Mouse (Mus musculus): ENCODE results near the gene Mmd2. TPM values are rescaled to one million over a fixed set of nuclear protein-coding genes. Genes with fewer than 3 reads are reported as not detected.

Gene Mmd2
- polyA plus RNA-seq, 1 experiment, result not detected

GRCm38 (mm10) chr5:142549441-142549840, 59.2 kb downstream of the Mmd2 start:
- no peak overlapping the region for H3K9ac ChIP-seq (ENCODE audit: low read depth, poor library complexity, severe bottlenecking)
- no peak overlapping the region for H3K27ac ChIP-seq (ENCODE audit: insufficient read depth, low read length)

GRCm38 (mm10) chr5:142547066-142547465, 61.5 kb downstream of the Mmd2 start:
- Histone ChIP-seq H3K27ac (ENCODE audit: insufficient read depth, low read length) (peak overlapping the region; percentile 95), H3K4me1 (ENCODE audit: control insufficient read depth, insufficient read depth, low read length) (peaks cover 15% of the 10 kb centered on the region), H3K9me3 (replicated peaks; ENCODE audit: control insufficient read depth, insufficient read depth, low read length, poor library complexity, severe bottlenecking) (no peaks in the 10 kb centered on the region), H3K9ac (ENCODE audit: low read depth, poor library complexity, severe bottlenecking) (no peak overlapping the region), H3K4me3 (ENCODE audit: low read depth, low read length) (no peak overlapping the region), H3K27me3 (ENCODE audit: control insufficient read depth, insufficient read depth, low read length, poor library complexity, severe bottlenecking) (no peaks in the 10 kb centered on the region), H3K36me3 (ENCODE audit: control insufficient read depth, insufficient read depth, low read length, poor library complexity, severe bottlenecking) (no peaks in the 10 kb centered on the region)
- no peak for TF ChIP-seq POLR2A (IDR thresholded peaks at IDR 0.05; ENCODE audit: insufficient read depth, low read length)

More at GRCm38 (mm10) chr5:142549441-142549840, 59.2 kb downstream of the Mmd2 start:
- Histone ChIP-seq H3K36me3 (ENCODE audit: control insufficient read depth, insufficient read depth, low read length, poor library complexity, severe bottlenecking) (no peaks in the 10 kb centered on the region), H3K4me1 (ENCODE audit: control insufficient read depth, insufficient read depth, low read length) (peaks cover 15% of the 10 kb centered on the region), H3K9me3 (replicated peaks; ENCODE audit: control insufficient read depth, insufficient read depth, low read length, poor library complexity, severe bottlenecking) (no peaks in the 10 kb centered on the region), H3K4me3 (ENCODE audit: low read depth, low read length) (no peak overlapping the region), H3K27me3 (ENCODE audit: control insufficient read depth, insufficient read depth, low read length, poor library complexity, severe bottlenecking) (no peaks in the 10 kb centered on the region)
- TF ChIP-seq POLR2A (IDR thresholded peaks at IDR 0.05; ENCODE audit: insufficient read depth, low read length) (no peak), EP300 (IDR thresholded peaks at IDR 0.05; ENCODE audit: insufficient read depth, low read depth, low read length) (no peak), CTCF (IDR thresholded peaks at IDR 0.05; ENCODE audit: low read depth, low read length) (no peak)

- H3K27ac ChIP-seq (ENCODE audit: insufficient read depth, low read length), result peak overlapping the region; percentile 95
- H3K36me3 ChIP-seq (ENCODE audit: control insufficient read depth, insufficient read depth, low read length, poor library complexity, severe bottlenecking), result no peaks in the 10 kb centered on the region
- TF ChIP-seq POLR2A (IDR thresholded peaks at IDR 0.05; ENCODE audit: insufficient read depth, low read length), result no peak
- TF ChIP-seq EP300 (IDR thresholded peaks at IDR 0.05; ENCODE audit: insufficient read depth, low read depth, low read length), result peak; percentile 99
- no peak for TF ChIP-seq CTCF (IDR thresholded peaks at IDR 0.05; ENCODE audit: low read depth, low read length)
- no peak overlapping the region for H3K4me3 ChIP-seq (ENCODE audit: low read depth, low read length)
- no peaks in the 10 kb centered on the region for H3K9me3 ChIP-seq (replicated peaks; ENCODE audit: control insufficient read depth, insufficient read depth, low read length, poor library complexity, severe bottlenecking)
- no peak overlapping the region for H3K9ac ChIP-seq (ENCODE audit: low read depth, poor library complexity, severe bottlenecking)
- peaks cover 15% of the 10 kb centered on the region for H3K4me1 ChIP-seq (ENCODE audit: control insufficient read depth, insufficient read depth, low read length)
- no peaks in the 10 kb centered on the region for H3K27me3 ChIP-seq (ENCODE audit: control insufficient read depth, insufficient read depth, low read length, poor library complexity, severe bottlenecking)
These were observed 62.3 kb downstream of the Mmd2 start for GRCm38 (mm10) chr5:142546344-142546743.

GRCm38 (mm10) chr5:142545014-142545795, 63.4 kb downstream of the Mmd2 start:
- Histone ChIP-seq H3K27ac (ENCODE audit: insufficient read depth, low read length) (peak overlapping the region; percentile 95), H3K27me3 (ENCODE audit: control insufficient read depth, insufficient read depth, low read length, poor library complexity, severe bottlenecking) (no peaks in the 10 kb centered on the region)

GRCm38 (mm10) chr5:142537286-142537685, 71.3 kb downstream of the Mmd2 start:
- H3K4me3 ChIP-seq (ENCODE audit: low read depth, low read length), result no peak overlapping the region

More at GRCm38 (mm10) chr5:142545014-142545795, 63.4 kb downstream of the Mmd2 start:
- Histone ChIP-seq H3K4me3 (ENCODE audit: low read depth, low read length) (no peak overlapping the region), H3K4me1 (ENCODE audit: control insufficient read depth, insufficient read depth, low read length) (peaks cover 15% of the 10 kb centered on the region), H3K9me3 (replicated peaks; ENCODE audit: control insufficient read depth, insufficient read depth, low read length, poor library complexity, severe bottlenecking) (no peaks in the 10 kb centered on the region), H3K36me3 (ENCODE audit: control insufficient read depth, insufficient read depth, low read length, poor library complexity, severe bottlenecking) (no peaks in the 10 kb centered on the region), H3K9ac (ENCODE audit: low read depth, poor library complexity, severe bottlenecking) (no peak overlapping the region)
- TF ChIP-seq CTCF (IDR thresholded peaks at IDR 0.05; ENCODE audit: low read depth, low read length) (no peak), EP300 (IDR thresholded peaks at IDR 0.05; ENCODE audit: insufficient read depth, low read depth, low read length) (peak; percentile 52; the same call in 1 of the 2 replicates), POLR2A (IDR thresholded peaks at IDR 0.05; ENCODE audit: insufficient read depth, low read length) (no peak)

DNA sequence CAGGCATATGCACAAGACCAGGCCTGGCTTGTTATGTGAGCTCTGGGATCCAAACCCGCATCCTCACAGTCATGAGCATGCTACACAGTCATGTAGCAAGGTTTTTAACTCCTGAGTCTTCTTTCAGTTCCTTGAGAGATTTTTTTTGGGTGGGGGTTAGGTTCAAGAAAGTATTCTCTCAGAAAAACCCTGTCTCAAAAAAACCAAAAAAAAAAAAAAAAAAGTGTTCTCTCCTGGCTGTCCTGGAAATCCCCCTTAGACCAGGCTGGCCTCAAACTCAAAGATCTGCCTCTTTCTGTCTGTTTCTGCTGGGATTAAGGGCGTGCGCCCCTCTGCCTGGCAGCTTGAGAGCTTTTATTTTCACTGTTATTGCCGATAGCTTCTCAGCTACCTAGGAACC, 73.2 kb downstream of the Mmd2 start:
- H3K4me3 ChIP-seq (ENCODE audit: low read depth, low read length), result no peak overlapping the region
- H3K27ac ChIP-seq (ENCODE audit: insufficient read depth, low read length), result no peak overlapping the region
- no peaks in the 10 kb centered on the region for H3K27me3 ChIP-seq (ENCODE audit: control insufficient read depth, insufficient read depth, low read length, poor library complexity, severe bottlenecking)
- no peaks in the 10 kb centered on the region for H3K4me1 ChIP-seq (ENCODE audit: control insufficient read depth, insufficient read depth, low read length)
- no peaks in the 10 kb centered on the region for H3K9me3 ChIP-seq (replicated peaks; ENCODE audit: control insufficient read depth, insufficient read depth, low read length, poor library complexity, severe bottlenecking)
- TF ChIP-seq EP300 (IDR thresholded peaks at IDR 0.05; ENCODE audit: insufficient read depth, low read depth, low read length), result no peak
- no peak for TF ChIP-seq CTCF (IDR thresholded peaks at IDR 0.05; ENCODE audit: low read depth, low read length)
- TF ChIP-seq POLR2A (IDR thresholded peaks at IDR 0.05; ENCODE audit: insufficient read depth, low read length), result no peak
- no peak overlapping the region for H3K9ac ChIP-seq (ENCODE audit: low read depth, poor library complexity, severe bottlenecking)
- H3K36me3 ChIP-seq (ENCODE audit: control insufficient read depth, insufficient read depth, low read length, poor library complexity, severe bottlenecking), result no peaks in the 10 kb centered on the region

More at GRCm38 (mm10) chr5:142537286-142537685, 71.3 kb downstream of the Mmd2 start:
- Histone ChIP-seq H3K27ac (ENCODE audit: insufficient read depth, low read length) (no peak overlapping the region), H3K9ac (ENCODE audit: low read depth, poor library complexity, severe bottlenecking) (no peak overlapping the region), H3K27me3 (ENCODE audit: control insufficient read depth, insufficient read depth, low read length, poor library complexity, severe bottlenecking) (no peaks in the 10 kb centered on the region), H3K36me3 (ENCODE audit: control insufficient read depth, insufficient read depth, low read length, poor library complexity, severe bottlenecking) (no peaks in the 10 kb centered on the region), H3K4me1 (ENCODE audit: control insufficient read depth, insufficient read depth, low read length) (no peaks in the 10 kb centered on the region), H3K9me3 (replicated peaks; ENCODE audit: control insufficient read depth, insufficient read depth, low read length, poor library complexity, severe bottlenecking) (no peaks in the 10 kb centered on the region)
- TF ChIP-seq EP300 (IDR thresholded peaks at IDR 0.05; ENCODE audit: insufficient read depth, low read depth, low read length) (no peak), CTCF (IDR thresholded peaks at IDR 0.05; ENCODE audit: low read depth, low read length) (no peak), POLR2A (IDR thresholded peaks at IDR 0.05; ENCODE audit: insufficient read depth, low read length) (no peak)
